Mouse (Mus musculus) hindbrain, embryonic 16.5 days (tissue): Measurements from ENCODE around the gene Racgap1. TPM values are rescaled to one million over a fixed set of nuclear protein-coding genes. Genes with fewer than 3 reads are reported as not detected.

Experiments used
- polyA plus RNA-seq: library from polyadenylated mRNA; unstranded; fragments of >200 nt; fragmentation: Nextera tagmentation; extraction: Ambion mirVana; gene quantifications from 2 replicates; pipeline ENCODE4 v1.2.1, GENCODE M21; 2015

The Racgap1 gene
- polyA plus RNA-seq, 1 experiment from 2014 or later: 56.7 TPM

Other genes with a start within 250 kb of the Racgap1 start
- 11.6 and 17.7 TPM in 2 replicates for gene Nckap5l, start 193.9 kb downstream of the Racgap1 start, polyA plus RNA-seq
- 16.8 and 17.7 TPM in 2 replicates for gene Bcdin3d, start 176.9 kb downstream of the Racgap1 start, polyA plus RNA-seq
- 58.2 and 66.8 TPM in 2 replicates for gene Faim2, start 123.5 kb downstream of the Racgap1 start, polyA plus RNA-seq
- gene Aqp2, start 72.6 kb downstream of the Racgap1 start, polyA plus RNA-seq: 0.11 TPM in 1 of 2 replicates, not detected in the other
- 0.70 and 0.95 TPM in 2 replicates for gene Aqp5, start 60.9 kb downstream of the Racgap1 start, polyA plus RNA-seq
- 0.68 and 0.70 TPM in 2 replicates for gene Aqp6, start 50.3 kb downstream of the Racgap1 start, polyA plus RNA-seq
- 45.1 and 59.4 TPM in 2 replicates for gene Asic1, start 18.7 kb upstream of the Racgap1 start, polyA plus RNA-seq
- gene Smarcd1, start 50.5 kb upstream of the Racgap1 start, polyA plus RNA-seq: 71.7 and 86.2 TPM in 2 replicates
- not detected in 2 replicates for gene Gm17349, start 53.8 kb upstream of the Racgap1 start, polyA plus RNA-seq
- gene Gpd1, start 65.9 kb upstream of the Racgap1 start, polyA plus RNA-seq: 3.1 and 4.6 TPM in 2 replicates
- 175 and 191 TPM in 2 replicates for gene Cox14, start 74.0 kb upstream of the Racgap1 start, polyA plus RNA-seq
- gene Cers5, start 121.2 kb upstream of the Racgap1 start, polyA plus RNA-seq: 91.9 and 95.2 TPM in 2 replicates
- gene Lima1, start 223.8 kb upstream of the Racgap1 start, polyA plus RNA-seq: 12.9 and 15.3 TPM in 2 replicates